Mouse (Mus musculus): ENCODE measurements around the gene Cerkl. TPM values are rescaled to one million over a fixed set of nuclear protein-coding genes. Genes with fewer than 3 reads are reported as not detected.

Gene Cerkl
- total and polyA plus RNA-seq, 3 experiments = 3.5 to 7.4 TPM; not detected in 1

- Histone ChIP-seq H3K4me3 (ENCODE audit: control insufficient read depth in 1 of 2, insufficient read depth in 1 of 2, low read depth in 2 of 2, low read length in 2 of 2) (no peak overlapping the region), H3K79me2 (ENCODE audit: control insufficient read depth, insufficient read depth, low read length, poor library complexity) (no peaks in the 10 kb centered on the region), H3K9ac (ENCODE audit: control insufficient read depth, low read depth, low read length, poor library complexity, severe bottlenecking) (no peak overlapping the region), H3K27me3 (ENCODE audit: control insufficient read depth in 1 of 2, insufficient read depth in 2 of 2, low read length in 2 of 2) (peaks cover 0 to 2% of the 10 kb centered on the region in 2 experiments; a peak in 1 of 4 replicates), H3K36me3 (ENCODE audit: control insufficient read depth in 1 of 2, insufficient read depth in 2 of 2, low read length in 2 of 2) (no peaks in the 10 kb centered on the region), H3K9me3 (replicated peaks; ENCODE audit: insufficient read depth, low read length) (no peaks in the 10 kb centered on the region), H3K4me1 (ENCODE audit: control insufficient read depth in 1 of 2, insufficient read depth in 2 of 2, low read length in 2 of 2) (no peaks in the 10 kb centered on the region), H3K27ac (ENCODE audit: control insufficient read depth, low read depth, low read length) (no peak overlapping the region)
- TF ChIP-seq RCOR1 (IDR thresholded peaks at IDR 0.05; ENCODE audit: low read depth, low read length) = no peak
- no peak for TF ChIP-seq NRF1 (IDR thresholded peaks at IDR 0.05; ENCODE audit: insufficient read depth, low read depth, low read length, poor library complexity, severe bottlenecking)
- no peak for TF ChIP-seq JUND (IDR thresholded peaks at IDR 0.05; ENCODE audit: low read depth, low read length)
- TF ChIP-seq POLR2AphosphoS5 (IDR thresholded peaks at IDR 0.05; ENCODE audit: borderline replicate concordance, low read depth, low read length) = no peak
- TF ChIP-seq ETS1 (IDR thresholded peaks at IDR 0.05; ENCODE audit: low read depth, low read length) = no peak
- no peak for TF ChIP-seq ZKSCAN1 (IDR thresholded peaks at IDR 0.05; ENCODE audit: low read depth, low read length)
- no peak for TF ChIP-seq POLR2A (IDR thresholded peaks at IDR 0.05; ENCODE audit: control insufficient read depth in 1 of 2, insufficient read depth in 1 of 2, low read depth in 1 of 2, low read length in 2 of 2, poor library complexity in 1 of 2)
- no peak for TF ChIP-seq SIN3A (IDR thresholded peaks at IDR 0.05; ENCODE audit: low read length)
- TF ChIP-seq MEF2A (IDR thresholded peaks at IDR 0.05; ENCODE audit: extremely low read depth, insufficient replicate concordance, low read depth, low read length, poor library complexity, severe bottlenecking) = no peak
- no peak for TF ChIP-seq RAD21 (IDR thresholded peaks at IDR 0.05; ENCODE audit: low read depth, low read length)
- TF ChIP-seq SMC3 (IDR thresholded peaks at IDR 0.05; ENCODE audit: low read depth, low read length) = no peak
- TF ChIP-seq TCF12 (IDR thresholded peaks at IDR 0.05; ENCODE audit: low read depth, low read length) = no peak
- TF ChIP-seq GABPA (IDR thresholded peaks at IDR 0.05; ENCODE audit: low read depth, low read length) = no peak
- DNase-seq (ENCODE audit: low read depth, low spot score) = no peak
Measured at GRCm38 (mm10) chr2:79430061-79430460, 26.5 kb downstream of the Cerkl start.

- Histone ChIP-seq H3K27ac (ENCODE audit: control insufficient read depth, low read depth, low read length) (no peak overlapping the region), H3K4me1 (ENCODE audit: control insufficient read depth in 1 of 2, insufficient read depth in 2 of 2, low read length in 2 of 2) (no peaks in the 10 kb centered on the region), H3K4me3 (ENCODE audit: control insufficient read depth in 1 of 2, insufficient read depth in 1 of 2, low read depth in 2 of 2, low read length in 2 of 2) (no peak overlapping the region), H3K9me3 (replicated peaks; ENCODE audit: insufficient read depth, low read length) (no peaks in the 10 kb centered on the region), H3K27me3 (ENCODE audit: control insufficient read depth in 1 of 2, insufficient read depth in 2 of 2, low read length in 2 of 2) (peaks cover 0 to 2% of the 10 kb centered on the region in 2 experiments; a peak in 1 of 4 replicates), H3K36me3 (ENCODE audit: control insufficient read depth in 1 of 2, insufficient read depth in 2 of 2, low read length in 2 of 2) (no peaks in the 10 kb centered on the region), H3K9ac (ENCODE audit: control insufficient read depth, low read depth, low read length, poor library complexity, severe bottlenecking) (no peak overlapping the region), H3K79me2 (ENCODE audit: control insufficient read depth, insufficient read depth, low read length, poor library complexity) (no peaks in the 10 kb centered on the region)
- TF ChIP-seq KAT2A (conservative IDR thresholded peaks at IDR 0.05; ENCODE audit: low read depth, low read length) = no peak
- TF ChIP-seq BHLHE40 (IDR thresholded peaks at IDR 0.05; ENCODE audit: borderline replicate concordance, low read depth, low read length) = no peak
- no peak for TF ChIP-seq GATA1 (IDR thresholded peaks at IDR 0.05; ENCODE audit: low read depth, low read length)
- no peak for TF ChIP-seq SMC3 (IDR thresholded peaks at IDR 0.05; ENCODE audit: low read depth, low read length)
- TF ChIP-seq TCF12 (IDR thresholded peaks at IDR 0.05; ENCODE audit: low read depth, low read length) = no peak
- no peak for TF ChIP-seq ZKSCAN1 (IDR thresholded peaks at IDR 0.05; ENCODE audit: low read depth, low read length)
- TF ChIP-seq RCOR1 (IDR thresholded peaks at IDR 0.05; ENCODE audit: low read depth, low read length) = no peak
- TF ChIP-seq NELFE (IDR thresholded peaks at IDR 0.05; ENCODE audit: low read depth, low read length) = no peak
- TF ChIP-seq MYB (IDR thresholded peaks at IDR 0.05; ENCODE audit: low read depth, low read length) = no peak
- no peak for TF ChIP-seq EP300 (IDR thresholded peaks at IDR 0.05; ENCODE audit: low read depth in 1 of 2, low read length in 2 of 2)
- TF ChIP-seq E2F4 (IDR thresholded peaks at IDR 0.05; ENCODE audit: borderline replicate concordance, low read depth, low read length) = no peak
- DNase-seq (ENCODE audit: low read depth, low spot score) = no peak
Measured at GRCm38 (mm10) chr2:79429650-79430049, 26.9 kb downstream of the Cerkl start.
